ENCODE assay signal across 1 mouse cellular context in the genomic region with DNA sequence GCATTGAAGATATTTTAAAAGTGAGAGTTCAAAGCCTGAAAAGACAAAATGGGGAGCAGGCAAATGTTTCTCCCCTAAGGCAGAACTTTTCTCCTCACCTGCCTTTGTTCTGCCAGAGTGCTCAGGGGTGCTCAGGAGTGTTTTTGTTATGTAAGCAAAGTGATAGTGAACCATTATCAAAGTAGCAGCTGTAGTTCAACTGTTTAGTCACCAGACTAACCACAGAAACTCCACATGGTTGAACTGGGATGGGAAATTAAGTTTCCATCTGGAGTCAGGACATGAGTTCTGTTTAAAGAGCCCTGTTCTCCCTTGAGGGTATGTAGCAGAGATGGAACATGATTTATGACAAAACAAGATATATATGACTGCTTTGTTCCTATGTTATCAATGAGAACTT.
TF ChIP-seq lines count a peak whose summit lies in the region.

No protein-coding gene starts in this region.

TF ChIP-seq in CH12.LX, 34 proteins besides CTCF, POLR2A, EP300 and RAD21 (continued from another document):
- TF ChIP-seq MAFK (IDR thresholded peaks at IDR 0.05; ENCODE audit: insufficient replicate concordance, low read length) (peak; percentile 34; the same call in 1 of the 2 replicates), BHLHE40 (IDR thresholded peaks at IDR 0.05; ENCODE audit: low read depth, low read length) (peak; percentile 83), PAX5 (IDR thresholded peaks at IDR 0.05; ENCODE audit: low read length) (no peak), JUN (IDR thresholded peaks at IDR 0.05; ENCODE audit: insufficient read depth, low read depth, low read length) (no peak), KAT2A (IDR thresholded peaks at IDR 0.05; ENCODE audit: insufficient replicate concordance, low read length) (no peak)
